Mouse (Mus musculus): ENCODE measurements around the gene Gm14743.
"Not testable (repeated sequence)": the region's sequence is repeated elsewhere in the genome, so short reads cannot be mapped to it uniquely, and the experiment has no call there.

Gene Gm14743

DNA sequence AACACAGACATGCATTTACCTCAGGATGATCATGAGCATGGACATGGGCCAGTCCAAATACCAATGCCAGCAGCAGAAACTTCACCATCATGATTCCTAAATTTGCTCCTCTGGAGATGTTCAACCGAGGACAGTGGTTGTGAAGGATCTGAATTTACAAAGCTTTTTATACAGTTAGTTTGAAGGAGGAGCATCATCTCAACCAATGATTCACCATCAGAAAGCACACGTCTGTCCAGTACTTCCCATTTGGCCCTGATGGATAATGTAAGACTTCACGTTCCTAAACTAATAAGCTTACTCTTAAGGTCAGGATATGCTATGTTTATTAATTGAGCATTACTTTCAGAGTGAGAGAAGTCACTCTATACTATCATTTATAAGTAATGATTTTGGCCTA is at the start of gene Gm14743:
TSS of gene Gm14743 (minus strand) at position 101 of the 400 bp plus-strand sequence.
- not testable (repeated sequence) for DNase-seq (ENCODE audit: low spot score in 2 of 2)

DNA sequence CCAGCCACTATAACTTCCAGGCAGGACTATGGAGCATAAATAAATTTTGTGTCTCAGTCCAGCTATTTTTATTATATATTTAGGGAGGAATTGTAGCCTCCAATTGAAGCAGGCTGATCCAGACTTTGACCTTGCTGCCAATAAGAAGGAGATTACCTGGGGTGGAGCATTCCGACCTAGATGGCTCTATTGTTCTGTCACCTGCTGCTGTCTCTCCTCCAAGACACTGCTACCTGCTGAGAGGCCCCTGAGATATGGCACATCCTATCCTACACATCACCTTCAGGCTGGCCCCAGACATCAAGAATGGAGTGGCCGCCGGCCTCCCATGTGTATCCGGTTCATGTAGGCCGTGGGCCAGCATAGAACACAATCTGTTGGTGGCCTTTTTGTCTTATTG is 42.9 kb downstream of the Gm14743 start:
- DNase-seq (ENCODE audit: low spot score in 2 of 2): no peak

DNA sequence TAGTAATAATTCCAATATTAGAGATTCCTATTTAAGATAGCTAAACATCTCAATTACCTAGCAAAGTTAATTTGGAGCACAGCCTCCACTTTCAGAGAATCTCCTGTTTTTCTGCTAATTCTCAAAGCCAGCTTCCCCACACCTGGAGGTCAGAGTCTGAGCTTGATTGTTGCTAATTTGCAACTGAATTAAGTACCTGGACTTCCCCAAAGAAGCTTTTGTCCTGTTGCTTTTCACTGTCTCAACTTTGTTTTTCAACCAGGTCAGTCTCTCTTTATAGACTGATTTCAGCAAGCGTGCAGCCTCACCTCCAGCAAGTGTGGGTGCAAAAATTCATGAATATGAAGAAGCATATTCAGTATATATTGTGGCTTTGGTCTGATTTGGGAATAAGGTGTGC is 43.5 kb downstream of the Gm14743 start:
- not testable (repeated sequence) for DNase-seq (ENCODE audit: low spot score in 2 of 2)
